In genomic region chr6:17464281-17465025, GRCm38 (mm10) we compare ENCODE assay signal across 8 mouse cellular contexts. TPM values are rescaled to one million over a fixed set of nuclear protein-coding genes. Genes with fewer than 3 reads are reported as not detected.
DNase-seq lines count a peak whose midpoint lies in the region; ATAC-seq and TF ChIP-seq lines count a peak whose summit lies in the region.

No protein-coding gene starts in this region.

- peak overlapping the region; percentile 67 for H3K4me3 ChIP-seq in embryonic facial prominence, embryonic 11.5 days (ENCODE audit: low read depth, low read length)
- H3K4me3 ChIP-seq in intestine, embryonic 16.5 days (ENCODE audit: low read length) = peak overlapping the region; percentile 76
- H3K4me3 ChIP-seq in lung, postnatal 0 days (ENCODE audit: low read depth, low read length) = peak overlapping the region; percentile 65

- TF ChIP-seq CTCF in lung, postnatal 0 days (IDR thresholded peaks at IDR 0.05) = no peak

- peak overlapping the region; percentile 62 for H3K9ac ChIP-seq in embryonic facial prominence, embryonic 11.5 days (replicated peaks; ENCODE audit: low read length)
- H3K9ac ChIP-seq in intestine, embryonic 16.5 days (ENCODE audit: low read depth, low read length) = peak overlapping the region; percentile 81
- H3K9ac ChIP-seq in lung, postnatal 0 days (replicated peaks; ENCODE audit: low read depth) = peak overlapping the region; percentile 29; the same call in 1 of the 2 replicates

- no peaks in the 10 kb centered on the region for H3K9me3 ChIP-seq in embryonic facial prominence, embryonic 11.5 days (replicated peaks; ENCODE audit: control insufficient read depth, low read length)
- H3K9me3 ChIP-seq in intestine, embryonic 16.5 days (ENCODE audit: control insufficient read depth, low read length) = no peaks in the 10 kb centered on the region
- H3K9me3 ChIP-seq in lung, postnatal 0 days (ENCODE audit: low read length) = no peaks in the 10 kb centered on the region

- no peak for ATAC-seq in embryonic facial prominence, embryonic 11.5 days (replicated peaks; ENCODE audit: insufficient number of reproducible peaks, low FRiP score, low TSS enrichment, low read depth)
- peak; percentile 81 for ATAC-seq in intestine, embryonic 16.5 days
- ATAC-seq in lung, postnatal 0 days = peak; percentile 70
- no peak for ATAC-seq in activated CD4-positive, CD25-positive, alpha-beta regulatory T cell, adult 4 months

- no peak for TF ChIP-seq EP300 in lung, postnatal 0 days (IDR thresholded peaks at IDR 0.05)

- 10% methylated on average over 15 of the region's 15 CpGs for WGBS in embryonic facial prominence, embryonic 11.5 days
- 6% methylated on average over 15 of the region's 15 CpGs for WGBS in intestine, embryonic 16.5 days
- WGBS in lung, postnatal 0 days = 6% methylated on average over 15 of the region's 15 CpGs

- no peak overlapping the region for H3K27ac ChIP-seq in embryonic facial prominence, embryonic 11.5 days (replicated peaks; ENCODE audit: low read depth, low read length)
- H3K27ac ChIP-seq in intestine, embryonic 16.5 days (ENCODE audit: low read length) = peak overlapping the region; percentile 88
- peak overlapping the region; percentile 71; the same call in 1 of the 2 replicates for H3K27ac ChIP-seq in lung, postnatal 0 days (ENCODE audit: low read length)

- H3K4me2 ChIP-seq in embryonic facial prominence, embryonic 11.5 days (ENCODE audit: low read depth, low read length) = peak overlapping the region; percentile 98
- H3K4me2 ChIP-seq in intestine, embryonic 16.5 days (ENCODE audit: low read depth, low read length) = peak overlapping the region; percentile 94
- H3K4me2 ChIP-seq in lung, postnatal 0 days (replicated peaks; ENCODE audit: low read depth, low read length) = peak overlapping the region; percentile 96

- no peaks in the 10 kb centered on the region for H3K4me1 ChIP-seq in embryonic facial prominence, embryonic 11.5 days (ENCODE audit: control insufficient read depth, insufficient read depth, low read length)
- H3K4me1 ChIP-seq in intestine, embryonic 16.5 days (ENCODE audit: control insufficient read depth, insufficient read depth, low read length) = peaks cover 18% of the 10 kb centered on the region; the same call in 1 of the 2 replicates
- no peaks in the 10 kb centered on the region for H3K4me1 ChIP-seq in lung, postnatal 0 days (ENCODE audit: insufficient read depth, low read depth, low read length)

- peak; percentile 18 to 47 for DNase-seq in lung, adult 18-20 months
- DNase-seq in lung, postnatal 25 days (ENCODE audit: low spot score) = no peak
- no peak for DNase-seq in embryonic facial prominence, embryonic 11.5 days (ENCODE audit: low spot score)
- DNase-seq in lung, postnatal 0 days (ENCODE audit: low spot score) = peak; percentile 64
- no peak for DNase-seq in layer of hippocampus, adult 18-20 months (ENCODE audit: low spot score in 2 of 2)
- no peak for DNase-seq in left cerebral cortex, adult 9 months (ENCODE audit: low spot score in 2 of 2)

- H3K36me3 ChIP-seq in embryonic facial prominence, embryonic 11.5 days (replicated peaks; ENCODE audit: control insufficient read depth, insufficient read depth, low read depth, low read length) = no peaks in the 10 kb centered on the region
- no peaks in the 10 kb centered on the region for H3K36me3 ChIP-seq in intestine, embryonic 16.5 days (ENCODE audit: control insufficient read depth, insufficient read depth, low read length)
- no peaks in the 10 kb centered on the region for H3K36me3 ChIP-seq in lung, postnatal 0 days (ENCODE audit: insufficient read depth, low read length)

- peaks cover 9% of the 10 kb centered on the region for H3K27me3 ChIP-seq in embryonic facial prominence, embryonic 11.5 days (ENCODE audit: control insufficient read depth, insufficient read depth, low read length)
- H3K27me3 ChIP-seq in intestine, embryonic 16.5 days (replicated peaks; ENCODE audit: control insufficient read depth, insufficient read depth, low read length) = no peaks in the 10 kb centered on the region
- no peaks in the 10 kb centered on the region for H3K27me3 ChIP-seq in lung, postnatal 0 days (replicated peaks; ENCODE audit: insufficient read depth, low read length)

RNA-seq across cellular contexts. Expression of gene Met, which starts 0.9 kb away (rescaled TPM):
- 2.9 and 4.0 TPM in 2 replicates for polyA plus RNA-seq in embryonic facial prominence, embryonic 11.5 days (2014; fragmentation: Nextera tagmentation; extraction: Ambion mirVana)
- 10.5 and 14.1 TPM in 2 replicates for polyA plus RNA-seq in intestine, embryonic 16.5 days (2015; fragmentation: Nextera tagmentation; extraction: Ambion mirVana)
- 9.3 and 9.5 TPM in 2 replicates for polyA plus RNA-seq in lung, postnatal 0 days (2015; fragmentation: Nextera tagmentation; extraction: Ambion mirVana)
- 1 to 10 TPM; 1.7 to 3.2 TPM for total RNA-seq in layer of hippocampus, adult 18-20 months (2021)
- polyA plus RNA-seq in activated CD4-positive, CD25-positive, alpha-beta regulatory T cell, adult 4 months (2017; shearing (Covaris generic)) = not detected

Comparison
In these comparisons a context has a peak if more than half of its experiments do, and no peak if none do; other contexts are left out.
1. DNase-seq: peak in lung, adult 18-20 months (2 of 2) and lung, postnatal 0 days (single experiment); none in lung, postnatal 25 days (single experiment), embryonic facial prominence, embryonic 11.5 days (single experiment), layer of hippocampus, adult 18-20 months (0 of 2) and left cerebral cortex, adult 9 months (0 of 2).
2. ATAC-seq: peak in intestine, embryonic 16.5 days (single experiment) and lung, postnatal 0 days (single experiment); none in embryonic facial prominence, embryonic 11.5 days (single experiment) and activated CD4-positive, CD25-positive, alpha-beta regulatory T cell, adult 4 months (single experiment).
3. H3K9ac ChIP-seq: peak in every context shown above with its lines; median percentile 81 in intestine, embryonic 16.5 days; 62 in embryonic facial prominence, embryonic 11.5 days; 29 in lung, postnatal 0 days.
4. Peak in every context shown above with its lines, with median percentiles within 50 percentile points of each other: H3K4me2 ChIP-seq and H3K4me3 ChIP-seq.